Mouse (Mus musculus) liver, adult (tissue): ENCODE measurements around the gene Erich3.

Source experiments
- GATA4 ChIP-seq: IDR thresholded peaks from 2 replicates; pipeline ENCODE4 v1.6.1; 2014; ENCODE audit warnings: mild to moderate bottlenecking, low read length; ENCODE audit not compliant: insufficient replicate concordance

Gene Erich3

GRCm38 (mm10) chr3:154793571-154793970, 129.9 kb downstream of the Erich3 start:
- TF ChIP-seq GATA4: no peak

GRCm38 (mm10) chr3:154798806-154799205, 135.1 kb downstream of the Erich3 start:
- TF ChIP-seq GATA4: no peak

DNA sequence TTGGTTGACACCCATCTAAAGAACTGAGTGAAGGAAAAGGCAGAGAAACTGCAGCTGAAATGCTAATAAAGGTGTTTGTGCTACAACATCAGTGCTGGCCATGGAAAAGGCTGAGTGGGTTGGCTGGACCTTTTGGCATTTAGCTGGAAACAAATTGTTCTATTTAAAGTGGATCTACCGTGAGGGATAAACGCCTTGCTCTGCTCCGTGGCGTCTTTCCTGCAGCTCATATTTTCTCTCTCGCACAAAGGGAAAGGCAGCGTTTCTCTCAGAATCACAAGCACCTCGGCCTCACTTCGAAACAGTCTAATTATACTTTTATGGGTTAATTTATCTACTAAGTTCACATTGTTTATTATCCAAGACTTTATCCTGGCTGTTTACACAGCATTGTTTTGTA, 136.8 kb downstream of the Erich3 start:
- no peak for TF ChIP-seq GATA4

DNA sequence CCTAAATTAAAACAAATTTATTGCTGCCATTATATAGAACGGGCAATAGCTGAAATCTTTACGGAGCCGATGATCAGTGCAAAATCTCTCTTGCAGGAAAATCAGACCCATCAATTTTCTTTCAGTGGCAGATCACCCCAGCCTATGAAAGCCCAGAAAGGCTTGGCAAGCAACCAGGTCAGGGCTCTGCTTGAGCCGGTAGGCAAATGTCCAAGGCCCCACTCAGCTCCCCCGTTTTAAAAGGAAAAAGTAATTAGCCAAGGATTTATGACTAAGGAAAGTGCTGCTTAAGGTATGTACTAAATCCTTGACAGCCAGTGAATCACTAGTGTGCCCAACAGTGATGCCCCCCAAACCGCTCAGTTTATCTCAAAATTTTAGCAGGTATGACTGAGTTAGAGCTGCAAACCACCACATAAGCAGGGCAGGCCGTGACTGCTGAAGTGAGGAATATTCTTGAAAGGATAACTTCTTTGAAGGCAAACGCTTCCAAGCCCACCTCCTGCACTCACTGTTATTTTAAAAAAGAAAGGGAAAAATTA, 137.3 kb downstream of the Erich3 start:
- no peak for TF ChIP-seq GATA4

- TF ChIP-seq GATA4: no peak
Measured at GRCm38 (mm10) chr3:154806626-154807025, 143.0 kb downstream of the Erich3 start.

- TF ChIP-seq GATA4: no peak
Measured at GRCm38 (mm10) chr3:154810273-154810870, 146.7 kb downstream of the Erich3 start.

DNA sequence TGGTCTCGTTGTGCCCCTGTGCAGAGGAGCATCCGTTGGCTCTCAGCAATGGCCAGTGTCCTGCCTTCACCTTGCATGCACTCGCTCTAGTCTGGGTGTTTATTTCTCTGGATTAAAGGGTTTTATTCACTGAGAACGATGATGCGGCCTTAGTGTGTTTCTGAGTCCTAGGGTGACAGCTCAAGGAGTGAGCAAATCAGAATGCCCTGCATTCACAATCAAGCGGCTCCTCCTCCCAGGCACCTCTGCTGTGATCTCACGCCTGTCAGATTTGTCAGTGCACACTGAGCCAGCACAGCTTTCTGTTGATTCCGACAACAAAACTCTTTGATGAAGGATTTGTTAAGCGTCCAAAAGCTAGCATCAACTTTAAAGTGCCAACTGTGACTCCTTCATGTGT, 147.6 kb downstream of the Erich3 start:
- no peak for TF ChIP-seq GATA4

DNA sequence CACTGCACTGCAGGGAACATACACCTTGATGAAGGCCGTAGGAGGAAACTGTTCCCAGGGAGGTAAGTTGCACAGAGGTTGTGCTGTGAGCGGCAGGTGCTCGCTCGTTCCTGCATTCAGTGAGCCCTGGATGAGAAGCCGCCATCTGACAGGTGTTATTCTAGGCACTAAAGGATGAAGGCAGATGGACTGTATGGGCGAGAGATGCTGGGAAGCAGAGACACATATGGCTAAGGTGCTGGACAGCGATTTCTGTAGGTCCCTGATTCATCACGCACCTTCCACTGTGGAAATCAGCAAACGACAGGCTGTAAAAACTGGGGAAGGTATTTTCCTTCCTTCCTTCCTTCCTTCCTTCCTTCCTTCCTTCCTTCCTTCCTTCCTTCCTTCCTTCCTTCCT, 148.2 kb downstream of the Erich3 start:
- no peak for TF ChIP-seq GATA4

GRCm38 (mm10) chr3:154812893-154813292, 149.2 kb downstream of the Erich3 start:
- TF ChIP-seq GATA4: no peak

- TF ChIP-seq GATA4: no peak
Measured at GRCm38 (mm10) chr3:154815606-154816005, 151.9 kb downstream of the Erich3 start.

GRCm38 (mm10) chr3:154816231-154816630, 152.6 kb downstream of the Erich3 start:
- TF ChIP-seq GATA4: no peak

- no peak for TF ChIP-seq GATA4
Measured at GRCm38 (mm10) chr3:154816801-154817625, 153.4 kb downstream of the Erich3 start.
